Mouse (Mus musculus): Measurements from ENCODE around the gene Bmpr1b.

DNA sequence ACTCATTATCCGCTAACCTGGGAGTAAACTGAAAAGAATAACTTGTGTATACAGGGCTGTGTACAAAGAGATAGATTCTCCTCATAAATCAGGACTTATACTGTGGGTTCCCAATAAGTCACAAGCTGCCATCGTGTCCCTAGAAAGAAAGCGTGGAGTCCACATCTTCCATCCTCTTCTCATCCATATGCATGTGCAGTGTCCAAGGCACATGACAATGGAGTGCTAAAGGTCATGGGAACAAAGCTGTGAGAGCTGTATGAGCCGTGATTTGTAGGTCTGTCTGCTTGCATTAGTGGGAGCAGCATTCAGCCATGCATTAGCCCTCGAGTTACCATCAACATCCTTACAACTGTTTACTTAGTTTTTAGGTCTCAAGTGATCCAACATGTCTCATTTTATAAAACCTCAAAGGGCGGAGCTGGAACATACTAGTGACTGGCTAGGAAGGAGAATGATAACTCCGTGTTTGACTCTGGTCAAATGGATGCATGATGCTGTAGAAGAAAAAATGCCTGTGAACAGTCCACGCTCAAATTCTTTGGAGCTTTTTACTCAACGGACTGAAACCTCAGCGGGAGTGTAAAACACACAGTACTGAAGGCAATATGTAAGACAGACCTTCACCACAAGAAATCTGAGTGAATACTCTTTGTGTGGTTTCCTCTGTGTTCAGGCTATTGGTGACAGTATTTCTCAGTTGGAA is 296.7 kb downstream of the Bmpr1b start:
- TF ChIP-seq CTCF (IDR thresholded peaks at IDR 0.05; ENCODE audit: low read depth): no peak
- TF ChIP-seq EP300 (optimal IDR thresholded peaks at IDR 0.05): no peak

All from stomach, postnatal 0 days (tissue).